Mouse (Mus musculus): Measurements from ENCODE around the gene Nemp2. TPM values are rescaled to one million over a fixed set of nuclear protein-coding genes. Genes with fewer than 3 reads are reported as not detected.

The Nemp2 gene
- 4.4 and 6.2 TPM in 2 replicates for polyA plus RNA-seq (2012; ENCODE audit: low replicate concordance)

DNA sequence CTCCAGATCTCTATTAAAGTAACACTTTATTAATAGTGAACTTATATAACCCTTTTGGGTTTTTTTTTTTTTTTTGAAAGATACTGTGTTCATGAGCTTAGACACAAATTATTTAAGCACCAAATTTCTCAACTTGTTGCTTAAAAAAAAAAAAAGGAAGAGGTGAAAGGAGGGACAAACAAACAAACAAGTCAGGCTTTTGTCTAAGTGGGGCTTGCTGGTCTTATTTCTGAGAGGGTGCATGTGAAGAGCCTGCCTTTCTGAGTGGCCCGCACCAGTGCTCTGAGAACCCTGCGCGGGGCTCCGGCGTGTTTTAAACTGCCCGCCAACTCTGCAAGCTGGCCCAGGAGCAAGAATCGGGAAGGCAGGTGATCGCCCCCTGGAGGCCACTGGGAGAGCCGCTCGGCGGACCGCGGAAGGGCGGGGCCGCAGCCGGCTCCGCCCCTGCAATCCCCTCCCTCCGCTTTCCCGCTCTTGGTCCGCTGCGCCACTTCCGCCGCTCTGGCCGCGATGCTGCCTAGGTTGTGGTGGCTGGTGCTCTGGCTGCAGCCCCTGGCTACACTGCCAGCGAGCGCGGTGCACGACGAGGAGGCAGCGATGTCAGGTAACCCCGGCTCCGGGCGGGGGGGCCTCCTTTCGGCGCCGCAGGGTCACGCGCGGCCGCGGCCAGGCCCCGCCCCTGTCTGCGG, at the start of gene Nemp2:
TSS of gene Nemp2 (plus strand) at position 456 of the 689 bp plus-strand sequence.

Other genes starting within 250 kb of the Nemp2 start
- 50.1 and 88.9 TPM in 2 replicates for gene Nab1, start 130.0 kb upstream of the Nemp2 start, polyA plus RNA-seq (2012; ENCODE audit: low replicate concordance)
- 4.6 and 11.9 TPM in 2 replicates for gene Mfsd6, start 96.8 kb downstream of the Nemp2 start, polyA plus RNA-seq (2012; ENCODE audit: low replicate concordance)
- 2.4 and 2.5 TPM in 2 replicates for gene Inpp1, start 187.0 kb downstream of the Nemp2 start, polyA plus RNA-seq (2012; ENCODE audit: low replicate concordance)
- 0.42 and 0.51 TPM in 2 replicates for gene Hibch, start 214.2 kb downstream of the Nemp2 start, polyA plus RNA-seq (2012; ENCODE audit: low replicate concordance)